Mouse (Mus musculus) right cerebral cortex, postnatal 4 days (tissue): ENCODE data around the gene Pcolce.

Source experiments
- DNase-seq: peaks from one replicate; pipeline ENCODE4 v3.0.0-alpha.2; 2022

Gene Pcolce

GRCm38 (mm10) chr5:137613550-137613949 lies at the start of gene Pcolce:
TSS of gene Pcolce (minus strand) at chr5:137613784.
- DNase-seq, result no peak

GRCm38 (mm10) chr5:137663057-137663456 lies 49.5 kb upstream of the Pcolce start:
- no peak for DNase-seq

- DNase-seq, result no peak
These were observed 46.6 kb upstream of the Pcolce start for GRCm38 (mm10) chr5:137660064-137660688.

GRCm38 (mm10) chr5:137656977-137657376 lies 43.4 kb upstream of the Pcolce start:
- peak; percentile 65 for DNase-seq

GRCm38 (mm10) chr5:137654746-137655145 lies 41.2 kb upstream of the Pcolce start:
- no peak for DNase-seq

- DNase-seq, result no peak
These were observed 39.8 kb upstream of the Pcolce start for GRCm38 (mm10) chr5:137653366-137653765.

GRCm38 (mm10) chr5:137652474-137652873 lies 38.9 kb upstream of the Pcolce start:
- peak; percentile 65 for DNase-seq

GRCm38 (mm10) chr5:137649669-137650571 lies 36.3 kb upstream of the Pcolce start:
- DNase-seq, result no peak

- DNase-seq, result no peak
These were observed 35.7 kb upstream of the Pcolce start for GRCm38 (mm10) chr5:137649251-137649650.

GRCm38 (mm10) chr5:137647827-137648601 lies 34.4 kb upstream of the Pcolce start:
- no peak for DNase-seq

- no peak for DNase-seq
These were observed 32.1 kb upstream of the Pcolce start, which contains the start of gene Irs3 for GRCm38 (mm10) chr5:137645652-137646091. TSS of gene Irs3 (minus strand) at chr5:137645714.

- DNase-seq, result no peak
These were observed 31.6 kb upstream of the Pcolce start for GRCm38 (mm10) chr5:137645091-137645651.

- DNase-seq, result no peak
These were observed 30.9 kb upstream of the Pcolce start for GRCm38 (mm10) chr5:137644484-137644883.

- no peak for DNase-seq
These were observed 29.3 kb upstream of the Pcolce start for GRCm38 (mm10) chr5:137642886-137643285.

GRCm38 (mm10) chr5:137641054-137641453 lies 27.5 kb upstream of the Pcolce start, which contains the start of gene Sap25:
TSS of gene Sap25 (plus strand) at chr5:137641334.
- DNase-seq, result no peak

- no peak for DNase-seq
These were observed 25.9 kb upstream of the Pcolce start for GRCm38 (mm10) chr5:137639472-137639871.

GRCm38 (mm10) chr5:137633397-137634084 lies 20.0 kb upstream of the Pcolce start:
- DNase-seq, result no peak

- DNase-seq, result no peak
These were observed 18.0 kb upstream of the Pcolce start for GRCm38 (mm10) chr5:137631591-137631990.

- DNase-seq, result no peak
These were observed 17.6 kb upstream of the Pcolce start for GRCm38 (mm10) chr5:137631171-137631570.

- no peak for DNase-seq
These were observed 17.0 kb upstream of the Pcolce start for GRCm38 (mm10) chr5:137630602-137631001.

- no peak for DNase-seq
These were observed 16.4 kb upstream of the Pcolce start for GRCm38 (mm10) chr5:137629906-137630545.

GRCm38 (mm10) chr5:137629306-137629721 lies 15.7 kb upstream of the Pcolce start:
- DNase-seq, result peak; percentile 44
